Mouse (Mus musculus) intestine, embryonic 15.5 days (tissue): ENCODE measurements at regions not wholly inside any gene's neighbourhood (a gene's known extent, or its start where the extent isn't known, plus 50 kb on each side); places are given as distances from the start of the nearest gene placed in this dataset.

ENCODE experiments used
- ATAC-seq: fragments of 200-750 bp; cut with Nextera tagmentation; 2 replicates; pipeline ENCODE4 v1.8.0; 2017; ENCODE audit warnings: moderate TSS enrichment, moderate library complexity
- H3K27ac ChIP-seq: fragments of 300-500 bp; sonication (generic); 2 replicates; pipeline ENCODE4 v1.5.1; 2015; ENCODE audit warnings: mild to moderate bottlenecking, inconsistent platforms
- H3K27me3 ChIP-seq: fragments of 300-500 bp; sonication (generic); replicated peaks from 2 replicates; pipeline ENCODE4 v1.6.1; 2015; ENCODE audit warnings: inconsistent platforms
- H3K36me3 ChIP-seq: fragments of 300-500 bp; sonication (generic); 2 replicates; pipeline ENCODE4 v1.6.1; 2015; ENCODE audit warnings: inconsistent platforms
- H3K4me1 ChIP-seq: fragments of 300-500 bp; sonication (generic); replicated peaks from 2 replicates; pipeline ENCODE4 v1.6.1; 2015; ENCODE audit warnings: inconsistent platforms
- H3K4me2 ChIP-seq: fragments of 300-500 bp; sonication (generic); replicated peaks from 2 replicates; pipeline ENCODE4 v1.6.1; 2015; ENCODE audit warnings: mild to moderate bottlenecking, inconsistent platforms
- H3K4me3 ChIP-seq: fragments of 300-500 bp; sonication (generic); replicated peaks from 2 replicates; pipeline ENCODE4 v1.5.1; 2015; ENCODE audit warnings: inconsistent platforms
- H3K9ac ChIP-seq: fragments of 300-500 bp; sonication (generic); 2 replicates; pipeline ENCODE4 v1.6.1; 2015; ENCODE audit warnings: inconsistent platforms
- H3K9me3 ChIP-seq: fragments of 300-500 bp; sonication (generic); 2 replicates; pipeline ENCODE4 v1.6.1; 2016; ENCODE audit warnings: inconsistent platforms
- WGBS: fragments of 180-500 bp; shearing (Covaris S2); methylation state at CpG from one replicate; pipeline ENCODE4 v1.1.7; 2015; 5-methylcytosine and 5-hydroxymethylcytosine counted together

DNA sequence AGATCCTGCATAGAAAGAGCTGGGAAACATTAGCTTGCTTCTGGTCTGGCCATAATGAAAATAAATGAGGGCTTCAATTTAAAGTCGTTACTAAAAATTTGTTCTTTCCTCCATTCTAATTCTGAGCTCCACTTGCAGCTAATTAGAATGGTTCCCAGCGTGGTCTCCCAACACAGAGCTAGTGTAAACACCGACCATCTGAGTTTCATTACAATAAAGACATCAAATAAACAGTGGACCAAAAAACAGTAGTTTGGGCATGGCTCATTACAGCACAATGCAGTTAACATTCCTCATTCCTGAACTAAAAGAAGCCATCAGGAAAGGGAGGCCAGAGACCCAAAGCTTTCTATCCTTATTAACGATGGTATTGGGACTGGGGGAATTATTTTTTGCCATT lies 369.6 kb upstream of the Sox9 start:
- ATAC-seq = no peak
- Histone ChIP-seq H3K4me3 (no peak overlapping the region), H3K36me3 (no peaks in the 10 kb centered on the region), H3K27me3 (no peaks in the 10 kb centered on the region), H3K9ac (no peak overlapping the region), H3K27ac (no peak overlapping the region), H3K9me3 (no peaks in the 10 kb centered on the region), H3K4me1 (no peaks in the 10 kb centered on the region), H3K4me2 (no peak overlapping the region)
- WGBS = 37% methylated on average over 4 of the region's 4 CpGs

DNA sequence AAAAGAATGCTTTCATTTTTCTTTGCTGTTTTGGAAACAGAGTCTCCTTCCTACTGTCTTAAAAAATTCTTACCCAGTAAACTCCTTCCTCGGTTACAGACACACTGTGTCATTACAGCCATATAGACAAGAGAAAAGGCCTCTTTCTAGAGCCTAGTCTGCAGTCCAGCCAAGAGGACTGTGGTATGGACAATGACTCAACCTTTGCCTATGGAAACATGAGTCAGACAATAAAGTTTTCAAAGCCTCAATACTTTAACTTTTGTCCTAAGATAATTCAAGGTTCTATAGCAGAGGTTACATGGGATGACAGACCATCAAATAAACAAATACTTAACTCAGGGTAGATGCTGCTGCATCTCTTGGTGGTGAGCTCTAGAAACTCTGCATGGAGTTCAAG lies 339.4 kb upstream of the Sox9 start:
- Histone ChIP-seq H3K4me3 (no peak overlapping the region), H3K9ac (no peak overlapping the region), H3K36me3 (no peaks in the 10 kb centered on the region), H3K27me3 (no peaks in the 10 kb centered on the region), H3K4me2 (no peak overlapping the region), H3K27ac (no peak overlapping the region), H3K9me3 (no peaks in the 10 kb centered on the region), H3K4me1 (no peaks in the 10 kb centered on the region)
- WGBS = 79% methylated on average over 1 of the region's 1 CpGs
- no peak for ATAC-seq

DNA sequence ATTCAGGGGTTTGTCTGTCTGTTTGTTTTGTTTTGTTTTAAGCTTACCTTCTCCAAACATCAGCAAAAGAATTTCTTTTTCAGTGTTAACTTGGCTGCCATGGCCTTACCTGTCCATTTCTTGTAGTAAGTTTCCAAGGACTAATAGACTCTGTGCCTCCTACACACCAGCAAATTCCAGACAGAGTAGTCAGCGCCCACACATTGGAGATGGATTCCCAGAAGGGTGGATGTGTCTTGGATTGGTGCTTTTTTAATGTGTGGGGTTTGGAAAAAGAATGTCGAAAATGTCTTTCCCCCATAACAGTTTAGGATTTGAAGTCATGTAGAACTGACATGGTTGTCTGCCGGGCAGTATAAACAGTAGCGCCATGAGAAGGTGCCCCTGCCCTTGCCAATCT lies 338.1 kb upstream of the Sox9 start:
- 78% methylated on average over 4 of the region's 4 CpGs for WGBS

DNA sequence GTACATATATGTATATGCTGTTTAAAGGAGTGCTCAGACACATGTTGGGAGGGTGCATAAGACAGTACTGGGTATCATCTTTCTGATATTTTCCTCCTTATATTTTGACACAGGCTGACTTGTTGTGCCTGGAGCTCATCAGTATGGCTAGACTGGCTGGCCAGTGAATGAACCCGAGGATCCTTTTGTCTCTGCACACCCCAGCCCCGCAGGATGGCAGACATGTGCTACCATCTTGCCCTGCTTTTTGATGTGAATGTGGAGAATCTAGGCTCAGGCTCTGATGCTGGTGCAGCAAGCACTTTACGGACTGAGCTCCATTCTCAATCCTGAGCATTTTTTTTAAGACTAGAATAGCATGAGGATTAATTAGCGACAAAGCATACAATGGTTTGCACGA lies 332.4 kb upstream of the Sox9 start:
- H3K4me1 ChIP-seq = no peaks in the 10 kb centered on the region
- H3K27me3 ChIP-seq = no peaks in the 10 kb centered on the region
- H3K9ac ChIP-seq = no peak overlapping the region
- WGBS = 68% methylated on average over 5 of the region's 5 CpGs
- no peak for ATAC-seq
- H3K4me3 ChIP-seq = no peak overlapping the region
- H3K4me2 ChIP-seq = no peak overlapping the region
- H3K9me3 ChIP-seq = no peaks in the 10 kb centered on the region
- no peaks in the 10 kb centered on the region for H3K36me3 ChIP-seq
- no peak overlapping the region for H3K27ac ChIP-seq

More for the DNA sequence above, 338.1 kb upstream of the Sox9 start:
- no peaks in the 10 kb centered on the region for H3K9me3 ChIP-seq
- H3K4me3 ChIP-seq = no peak overlapping the region
- no peak overlapping the region for H3K27ac ChIP-seq
- H3K4me1 ChIP-seq = no peaks in the 10 kb centered on the region
- no peak overlapping the region for H3K4me2 ChIP-seq
- ATAC-seq = no peak
- no peak overlapping the region for H3K9ac ChIP-seq
- H3K27me3 ChIP-seq = no peaks in the 10 kb centered on the region
- H3K36me3 ChIP-seq = no peaks in the 10 kb centered on the region

DNA sequence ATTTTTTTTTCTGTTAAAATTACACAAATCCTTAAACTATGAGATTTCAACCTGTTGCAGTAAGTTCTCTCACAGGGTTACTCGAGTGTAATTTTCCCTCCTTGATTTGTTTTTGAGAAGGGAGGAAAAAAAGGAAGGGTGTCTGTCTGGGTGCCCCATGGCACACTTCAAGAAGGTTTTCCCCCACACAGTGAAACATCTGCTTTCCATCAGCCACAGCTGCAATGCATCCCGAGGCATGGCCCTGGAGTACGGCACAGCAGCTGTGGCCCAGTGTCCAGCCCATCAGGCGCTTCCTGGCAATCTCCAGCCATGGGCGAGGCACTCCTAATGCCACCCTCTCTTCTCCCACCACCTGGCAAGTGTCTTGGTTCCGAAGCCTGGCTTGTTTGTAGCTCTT lies 331.8 kb upstream of the Sox9 start:
- Histone ChIP-seq H3K27me3 (no peaks in the 10 kb centered on the region), H3K4me1 (no peaks in the 10 kb centered on the region), H3K9me3 (no peaks in the 10 kb centered on the region), H3K4me2 (no peak overlapping the region), H3K9ac (no peak overlapping the region), H3K36me3 (no peaks in the 10 kb centered on the region), H3K4me3 (no peak overlapping the region), H3K27ac (no peak overlapping the region)
- 45% methylated on average over 6 of the region's 6 CpGs for WGBS
- no peak for ATAC-seq

DNA sequence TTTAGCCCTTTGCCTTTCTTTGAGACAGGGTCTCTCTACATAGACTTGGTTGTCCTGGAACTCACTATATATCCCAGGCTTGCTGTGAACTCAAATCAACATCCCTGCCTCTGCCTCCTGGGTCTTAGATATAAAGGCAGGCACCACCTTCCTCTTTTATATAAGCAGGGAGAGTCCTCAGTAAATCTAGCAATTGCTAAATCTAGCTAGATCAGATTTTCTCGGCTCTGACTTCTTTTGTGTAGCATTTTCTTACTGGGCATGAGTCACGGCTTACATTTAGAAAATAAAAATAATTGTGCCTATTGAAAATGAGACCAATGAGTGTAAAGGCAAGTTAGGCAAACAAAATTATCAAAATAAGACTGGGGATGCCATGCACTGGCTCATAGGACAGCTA lies 323.9 kb upstream of the Sox9 start:
- no peak overlapping the region for H3K27ac ChIP-seq
- H3K36me3 ChIP-seq = no peaks in the 10 kb centered on the region
- H3K27me3 ChIP-seq = no peaks in the 10 kb centered on the region
- H3K4me2 ChIP-seq = no peak overlapping the region
- no peak for ATAC-seq
- H3K4me3 ChIP-seq = no peak overlapping the region
- H3K4me1 ChIP-seq = no peaks in the 10 kb centered on the region
- no peak overlapping the region for H3K9ac ChIP-seq
- 83% methylated on average over 2 of the region's 2 CpGs for WGBS
- no peaks in the 10 kb centered on the region for H3K9me3 ChIP-seq

DNA sequence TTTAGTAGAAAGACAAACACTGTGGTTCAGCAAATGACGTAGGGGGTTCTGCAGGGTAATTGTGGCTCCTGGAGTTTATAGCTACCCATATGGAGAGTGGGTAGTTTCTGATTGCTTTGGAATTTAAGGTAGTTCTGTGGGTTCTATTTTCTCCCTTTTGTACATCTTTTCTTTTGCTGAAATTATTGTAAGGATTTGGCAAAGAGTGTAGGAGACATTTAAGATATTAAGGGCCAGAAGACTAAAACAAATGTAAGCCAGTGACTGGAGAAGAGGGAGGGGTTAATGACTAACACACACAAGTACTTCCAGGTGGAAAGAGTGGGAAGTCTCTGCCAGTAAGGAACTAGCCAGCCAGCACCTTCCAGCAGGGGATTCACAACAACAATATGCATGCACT lies 318.9 kb upstream of the Sox9 start:
- Histone ChIP-seq H3K9me3 (no peaks in the 10 kb centered on the region), H3K4me2 (no peak overlapping the region), H3K27ac (no peak overlapping the region), H3K9ac (no peak overlapping the region), H3K4me1 (no peaks in the 10 kb centered on the region), H3K27me3 (no peaks in the 10 kb centered on the region), H3K4me3 (no peak overlapping the region), H3K36me3 (no peaks in the 10 kb centered on the region)
- no peak for ATAC-seq
- WGBS = 72% methylated on average over 1 of the region's 1 CpGs

DNA sequence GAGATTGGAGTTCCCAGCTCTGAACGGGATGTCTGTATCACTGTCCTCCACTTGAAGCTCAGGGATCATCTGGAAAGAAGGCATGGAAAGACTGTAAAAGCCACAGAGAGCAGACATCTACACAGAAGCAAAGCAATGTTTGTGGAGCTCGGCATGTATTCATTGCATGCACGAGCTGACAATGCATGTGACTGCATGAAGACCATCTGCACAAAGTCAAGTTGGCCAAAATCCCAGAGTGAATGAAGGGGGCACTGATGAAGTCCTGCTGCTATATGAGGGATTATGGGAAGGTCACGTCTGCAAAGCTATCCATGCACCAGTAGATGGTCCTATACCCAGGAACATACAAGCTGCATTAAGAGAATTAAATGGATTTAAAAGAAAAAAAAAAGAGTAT lies 317.6 kb upstream of the Sox9 start:
- no peak overlapping the region for H3K9ac ChIP-seq
- ATAC-seq = no peak
- H3K27ac ChIP-seq = no peak overlapping the region
- 75% methylated on average over 4 of the region's 4 CpGs for WGBS
- no peaks in the 10 kb centered on the region for H3K36me3 ChIP-seq
- no peak overlapping the region for H3K4me3 ChIP-seq
- no peaks in the 10 kb centered on the region for H3K27me3 ChIP-seq
- no peaks in the 10 kb centered on the region for H3K4me1 ChIP-seq
- H3K4me2 ChIP-seq = no peak overlapping the region
- no peaks in the 10 kb centered on the region for H3K9me3 ChIP-seq

DNA sequence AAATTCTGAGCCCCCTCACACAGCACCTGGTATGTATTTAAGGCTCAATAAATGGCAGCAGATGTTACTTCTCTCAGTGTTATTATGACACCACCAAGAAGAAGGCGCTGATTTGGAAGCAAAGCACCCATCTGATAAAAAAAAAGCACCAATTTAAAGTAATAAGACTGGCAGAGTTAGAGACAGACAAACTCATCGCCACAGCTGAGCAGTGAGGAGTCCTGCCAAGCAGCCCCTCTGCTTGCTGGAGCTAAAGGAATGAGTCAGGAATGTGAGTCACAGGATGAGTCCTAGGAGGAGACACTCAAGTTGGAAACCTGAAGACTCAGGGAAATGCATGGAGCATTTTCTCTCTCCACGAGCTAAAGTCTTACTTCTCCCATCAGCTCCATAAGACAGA lies 311.7 kb upstream of the Sox9 start:
- no peaks in the 10 kb centered on the region for H3K36me3 ChIP-seq
- H3K9ac ChIP-seq = no peak overlapping the region
- H3K4me3 ChIP-seq = no peak overlapping the region
- ATAC-seq = no peak
- H3K27ac ChIP-seq = no peak overlapping the region
- H3K4me1 ChIP-seq = no peaks in the 10 kb centered on the region
- H3K27me3 ChIP-seq = no peaks in the 10 kb centered on the region
- H3K4me2 ChIP-seq = no peak overlapping the region
- 68% methylated on average over 3 of the region's 3 CpGs for WGBS
- no peaks in the 10 kb centered on the region for H3K9me3 ChIP-seq

DNA sequence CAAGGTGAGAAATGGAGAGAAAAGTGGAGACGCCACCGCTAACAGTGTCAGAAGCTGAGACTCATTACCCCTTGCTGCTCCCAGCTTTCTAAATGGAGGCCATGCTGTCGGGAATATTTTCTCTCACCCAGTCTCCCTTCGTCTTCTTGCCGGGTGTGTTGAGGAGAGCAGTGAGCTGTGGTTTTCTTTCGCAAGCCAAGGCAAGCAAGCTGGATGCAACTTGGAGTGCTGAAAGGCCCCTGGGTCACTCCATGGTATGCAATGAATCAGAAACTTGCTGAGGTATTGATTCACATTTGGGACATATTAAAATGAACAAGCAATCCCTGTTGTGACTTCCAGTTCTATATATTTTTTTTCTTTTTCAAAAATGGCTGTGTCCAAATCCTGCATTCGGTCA lies 308.8 kb upstream of the Sox9 start:
- ATAC-seq = no peak
- H3K9me3 ChIP-seq = no peaks in the 10 kb centered on the region
- WGBS = 88% methylated on average over 7 of the region's 7 CpGs
- H3K4me2 ChIP-seq = no peak overlapping the region
- H3K27me3 ChIP-seq = no peaks in the 10 kb centered on the region
- H3K4me1 ChIP-seq = no peaks in the 10 kb centered on the region
- no peak overlapping the region for H3K9ac ChIP-seq
- H3K4me3 ChIP-seq = no peak overlapping the region
- H3K27ac ChIP-seq = no peak overlapping the region
- no peaks in the 10 kb centered on the region for H3K36me3 ChIP-seq

DNA sequence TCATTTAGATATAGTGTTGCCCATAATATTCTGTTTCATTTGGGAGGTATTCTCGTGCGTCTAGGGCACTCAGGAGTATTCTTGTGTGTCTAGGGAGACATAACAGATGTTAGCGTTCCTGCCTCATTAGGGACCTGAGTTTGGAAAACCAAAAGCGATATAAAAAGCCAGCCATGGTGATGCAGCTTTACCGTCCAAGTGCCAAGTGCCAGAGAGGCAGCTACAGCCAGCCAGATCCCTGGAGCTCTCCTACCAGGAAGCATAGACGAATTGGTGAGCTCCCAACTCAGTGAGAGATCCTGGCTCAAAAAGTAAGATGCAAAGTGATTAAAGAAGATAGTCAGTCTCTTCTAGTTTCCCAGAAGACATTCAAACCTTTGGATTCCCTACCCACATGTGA lies 308.3 kb upstream of the Sox9 start:
- 86% methylated on average over 6 of the region's 6 CpGs for WGBS
- H3K4me3 ChIP-seq = no peak overlapping the region
- H3K9ac ChIP-seq = no peak overlapping the region
- H3K27me3 ChIP-seq = no peaks in the 10 kb centered on the region
- H3K27ac ChIP-seq = no peak overlapping the region
- no peaks in the 10 kb centered on the region for H3K4me1 ChIP-seq
- H3K36me3 ChIP-seq = no peaks in the 10 kb centered on the region
- H3K4me2 ChIP-seq = no peak overlapping the region
- H3K9me3 ChIP-seq = no peaks in the 10 kb centered on the region
- ATAC-seq = no peak

DNA sequence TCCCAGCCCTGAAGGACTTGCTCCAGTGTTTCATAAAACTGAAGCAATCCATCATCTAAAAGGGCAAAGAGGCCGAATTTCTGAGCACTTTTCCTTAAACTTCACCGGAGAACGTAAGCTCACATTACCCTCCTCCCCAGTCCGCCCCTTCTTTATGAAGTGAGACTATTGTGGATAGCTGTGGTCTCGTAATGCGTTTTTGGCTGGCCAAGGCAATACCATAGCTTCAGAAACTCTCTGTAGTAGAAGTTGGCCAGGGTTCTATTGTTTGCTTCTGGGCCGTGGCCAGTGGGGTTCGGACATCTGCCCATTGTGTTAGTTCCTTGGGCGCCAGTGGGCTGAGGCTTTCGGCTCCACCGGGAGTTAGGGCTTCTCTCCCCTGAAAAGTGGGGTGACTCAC lies 301.7 kb upstream of the Sox9 start:
- H3K9me3 ChIP-seq = no peaks in the 10 kb centered on the region
- H3K9ac ChIP-seq = no peak overlapping the region
- WGBS = 80% methylated on average over 11 of the region's 11 CpGs
- no peaks in the 10 kb centered on the region for H3K4me1 ChIP-seq
- no peak overlapping the region for H3K4me3 ChIP-seq
- H3K4me2 ChIP-seq = no peak overlapping the region
- ATAC-seq = no peak
- H3K27me3 ChIP-seq = no peaks in the 10 kb centered on the region
- no peak overlapping the region for H3K27ac ChIP-seq
- H3K36me3 ChIP-seq = no peaks in the 10 kb centered on the region

DNA sequence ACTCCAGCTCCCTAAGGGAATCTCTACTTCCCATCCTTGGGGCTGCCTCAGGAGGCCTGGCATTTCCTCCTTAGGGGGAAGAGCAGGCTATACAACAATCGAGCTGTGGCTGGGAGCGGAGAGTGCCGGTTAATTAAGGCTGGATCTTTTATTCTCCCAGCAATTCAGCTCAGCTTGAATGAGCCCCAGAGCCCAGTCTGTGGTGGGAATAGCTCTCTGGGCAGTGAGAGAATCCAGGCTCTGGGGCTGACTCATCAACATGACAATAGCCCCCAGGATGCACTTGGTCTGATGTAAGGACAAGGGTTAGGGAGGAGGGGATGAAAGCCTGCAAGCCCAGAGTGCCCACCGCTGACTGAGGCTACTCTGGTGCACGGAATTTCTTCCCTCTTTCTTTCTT lies 280.2 kb upstream of the Sox9 start:
- Histone ChIP-seq H3K4me3 (no peak overlapping the region), H3K4me1 (no peaks in the 10 kb centered on the region), H3K36me3 (no peaks in the 10 kb centered on the region), H3K9ac (no peak overlapping the region), H3K27me3 (no peaks in the 10 kb centered on the region), H3K4me2 (no peak overlapping the region), H3K27ac (no peak overlapping the region), H3K9me3 (no peaks in the 10 kb centered on the region)
- WGBS = 25% methylated on average over 5 of the region's 5 CpGs
- ATAC-seq = no peak

DNA sequence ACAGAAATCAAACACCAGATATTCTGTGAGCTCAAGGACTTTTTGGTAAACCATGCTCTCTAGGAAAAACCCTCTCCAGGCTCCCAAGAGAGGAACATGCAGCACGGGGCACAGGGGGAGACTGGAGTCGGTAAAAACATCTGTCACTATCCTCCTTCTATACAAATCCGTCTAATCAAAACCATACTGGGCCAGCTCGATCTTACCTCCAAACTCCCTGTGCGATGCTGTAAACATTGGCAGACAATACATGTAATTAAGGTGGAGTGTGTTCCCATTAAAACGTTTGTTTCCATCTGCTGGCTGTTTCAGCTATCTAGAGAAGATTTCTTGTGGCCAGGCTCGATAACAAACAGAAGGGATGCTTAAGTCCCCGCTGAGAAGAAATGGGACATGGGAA lies 262.9 kb upstream of the Sox9 start:
- ATAC-seq = no peak
- 66% methylated on average over 8 of the region's 8 CpGs for WGBS

More for the DNA sequence above, 262.9 kb upstream of the Sox9 start:
- H3K27me3 ChIP-seq = no peaks in the 10 kb centered on the region
- H3K4me2 ChIP-seq = no peak overlapping the region
- H3K4me3 ChIP-seq = no peak overlapping the region
- no peak overlapping the region for H3K9ac ChIP-seq
- no peaks in the 10 kb centered on the region for H3K9me3 ChIP-seq
- no peaks in the 10 kb centered on the region for H3K4me1 ChIP-seq
- no peaks in the 10 kb centered on the region for H3K36me3 ChIP-seq
- H3K27ac ChIP-seq = no peak overlapping the region
